Mouse (Mus musculus) 3134 (cell line): ENCODE results near the gene Gm10570.
A peak's percentile ranks its signal among the peaks of the same experiment; 100 is the strongest.

ENCODE experiments used
- DNase-seq: peaks from one replicate; pipeline ENCODE4 v3.0.0-alpha.2; 2011; ENCODE audit warnings: low spot score; ENCODE audit not compliant: insufficient read length; ENCODE audit errors: extremely low read depth

The Gm10570 gene

GRCm38 (mm10) chr4:130306796-130307630 is 1.5 kb downstream of the Gm10570 start:
- DNase-seq = no peak

GRCm38 (mm10) chr4:130304746-130305145 is 3.7 kb downstream of the Gm10570 start:
- no peak for DNase-seq

GRCm38 (mm10) chr4:130302285-130302870 is 6.1 kb downstream of the Gm10570 start:
- no peak for DNase-seq

DNA sequence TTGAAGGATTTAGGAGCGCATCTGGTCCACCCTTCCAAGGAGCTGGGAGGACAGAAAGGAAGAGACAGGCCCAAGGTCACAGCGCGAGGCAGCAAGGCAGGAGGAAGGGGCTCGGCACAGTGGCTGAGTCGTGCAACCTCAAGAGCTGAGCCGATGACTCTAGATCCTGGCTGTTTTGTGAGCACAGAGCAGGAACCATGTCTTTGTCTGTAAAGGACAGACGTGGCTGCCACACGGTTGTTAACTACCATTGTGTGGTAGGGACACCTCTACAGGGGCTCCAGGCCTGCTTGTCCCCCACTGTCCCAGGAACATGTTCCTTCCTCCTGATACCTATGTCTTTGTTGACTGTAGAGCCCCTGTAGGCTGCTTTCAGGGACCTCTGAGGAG is 8.8 kb downstream of the Gm10570 start:
- no peak for DNase-seq

DNA sequence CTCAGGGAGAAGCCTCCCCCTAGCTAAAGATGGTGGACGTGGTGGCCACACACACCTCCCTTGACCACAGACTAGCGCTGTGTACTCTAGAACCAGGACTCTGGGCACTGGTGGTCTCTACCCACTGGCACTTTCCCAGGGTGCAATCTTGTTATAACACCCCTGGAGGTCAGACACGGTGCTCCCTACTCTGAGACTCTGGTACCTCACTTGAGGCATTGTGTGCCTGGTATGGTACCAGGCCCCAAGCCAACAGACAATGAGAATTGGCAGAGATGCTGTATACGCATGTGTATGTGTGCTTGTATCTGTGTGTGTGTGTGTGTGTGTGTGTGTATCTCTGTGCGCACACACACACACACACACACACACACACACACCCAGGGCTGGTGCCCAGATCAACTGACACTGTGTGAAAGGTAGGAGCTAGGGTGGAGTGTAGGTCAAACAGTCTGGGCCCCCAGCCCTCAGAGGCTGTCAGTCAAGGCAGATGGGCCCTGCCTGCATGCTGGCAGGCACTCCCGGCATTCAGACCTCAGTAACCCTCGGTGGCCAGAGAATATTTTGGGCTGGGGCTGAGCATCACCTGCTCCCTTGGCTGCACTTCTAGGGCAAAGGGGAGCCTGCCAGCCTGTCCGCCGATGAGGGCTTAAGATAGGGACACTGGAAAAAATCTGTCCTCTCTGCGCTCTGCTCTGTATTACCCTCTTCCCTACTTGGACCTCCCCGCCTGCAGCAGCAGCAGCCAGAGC is 9.4 kb downstream of the Gm10570 start:
- no peak for DNase-seq

- DNase-seq = no peak
These were observed 11.3 kb downstream of the Gm10570 start for GRCm38 (mm10) chr4:130297123-130297529.

GRCm38 (mm10) chr4:130296243-130296965 is 12.1 kb downstream of the Gm10570 start:
- DNase-seq = no peak

- DNase-seq = no peak
These were observed 13.3 kb downstream of the Gm10570 start for GRCm38 (mm10) chr4:130295047-130295745.

GRCm38 (mm10) chr4:130294513-130294912 is 14.0 kb downstream of the Gm10570 start:
- DNase-seq = no peak

DNA sequence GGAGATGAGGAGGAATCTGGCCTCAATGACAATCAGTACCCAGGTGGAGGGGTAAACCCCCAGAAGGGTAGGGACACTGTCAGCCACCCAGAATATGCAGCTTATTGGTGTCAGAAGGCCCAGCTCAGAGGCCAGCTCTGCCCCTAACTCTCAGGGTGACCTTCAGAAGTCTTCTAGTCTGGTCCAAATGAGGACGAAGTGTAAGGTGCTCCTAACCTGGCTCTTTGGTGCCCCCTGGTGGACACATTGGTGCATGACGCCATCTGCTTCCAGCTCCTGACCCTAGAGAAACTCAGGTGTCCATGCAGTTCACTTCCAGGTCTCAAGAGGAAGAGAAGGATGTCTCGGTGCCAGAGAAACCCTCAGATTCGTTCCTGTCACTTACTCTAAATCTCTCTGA is 16.2 kb downstream of the Gm10570 start:
- DNase-seq = peak; percentile 35

DNA sequence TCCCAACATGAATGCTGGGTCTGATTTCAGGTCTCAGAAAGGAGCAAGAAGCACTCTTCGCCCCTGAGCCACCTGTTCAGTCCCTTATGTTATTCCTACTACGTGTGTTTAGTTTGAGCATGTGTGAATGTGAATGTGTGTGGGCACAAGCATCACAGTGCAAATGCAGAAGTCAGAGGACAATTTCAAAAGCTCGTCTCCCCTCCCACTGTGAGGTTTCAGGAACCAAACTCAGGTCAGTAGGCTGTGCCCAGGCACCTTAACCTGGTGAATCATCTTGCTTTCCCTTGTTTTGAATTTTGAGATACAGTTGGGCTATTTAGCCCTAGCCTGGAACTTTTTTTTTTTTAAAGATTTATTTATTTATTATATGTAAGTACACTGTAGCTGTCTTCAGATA is 18.6 kb downstream of the Gm10570 start:
- no peak for DNase-seq

DNA sequence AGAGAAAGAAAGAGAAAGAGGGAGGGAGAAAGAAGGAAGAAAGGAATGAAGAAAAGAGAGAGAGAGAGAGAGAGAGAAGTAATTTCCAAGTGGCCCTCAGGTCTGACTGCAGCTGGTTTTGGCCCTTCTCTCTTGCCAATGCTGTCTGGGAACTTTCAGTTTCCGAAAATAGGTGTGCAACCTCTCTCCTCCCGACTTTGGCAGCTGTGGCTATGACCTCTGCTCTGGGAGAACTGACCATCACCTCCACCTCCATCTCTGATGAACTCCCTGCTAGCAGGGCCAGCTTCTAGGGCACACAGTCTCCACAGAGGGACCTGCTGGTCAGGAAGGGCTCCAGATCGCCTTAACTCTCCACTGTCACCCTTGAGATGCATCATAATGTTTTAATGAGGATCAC is 21.9 kb downstream of the Gm10570 start:
- no peak for DNase-seq

DNA sequence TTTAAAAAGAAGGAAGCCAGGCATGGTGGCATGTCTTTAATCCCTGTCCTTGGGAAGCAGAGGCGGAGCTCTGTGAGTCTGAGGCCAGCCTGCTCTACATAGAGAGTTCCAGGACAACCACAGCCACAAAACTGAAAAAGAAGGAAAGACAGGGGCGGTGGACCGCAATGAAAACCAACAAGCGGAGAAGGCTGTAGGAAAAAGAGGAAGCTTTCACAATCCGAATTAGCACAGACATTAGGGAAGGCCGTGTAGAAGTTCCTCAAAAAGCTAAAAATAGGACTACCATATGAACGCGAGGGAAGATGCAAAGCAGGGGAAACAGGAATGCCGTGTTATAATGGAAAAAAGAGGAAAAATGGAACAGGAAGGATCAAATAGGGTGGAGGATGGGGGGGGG is 24.6 kb downstream of the Gm10570 start:
- no peak for DNase-seq

DNA sequence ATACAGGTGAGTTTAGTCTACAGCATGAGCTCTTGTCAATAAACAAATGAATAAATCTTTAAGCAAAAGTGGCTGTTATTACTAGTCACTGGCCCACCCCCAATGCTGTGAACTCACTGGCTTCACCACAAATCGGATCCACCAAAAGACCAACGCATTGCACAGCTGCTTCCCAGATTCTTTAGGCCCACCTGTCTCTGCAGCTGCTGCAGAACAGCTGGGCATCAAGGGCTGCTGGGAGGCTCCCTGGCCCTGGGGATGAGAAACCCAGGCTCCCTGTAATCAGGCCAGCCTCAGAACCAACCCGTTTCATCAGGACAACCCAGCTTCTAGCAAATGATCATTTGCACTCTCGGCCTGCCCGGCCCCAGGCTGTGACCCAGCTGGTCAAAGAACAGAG is 25.6 kb downstream of the Gm10570 start:
- DNase-seq = no peak

GRCm38 (mm10) chr4:130279105-130279504 is 29.4 kb downstream of the Gm10570 start, which contains the start of gene Serinc2:
Gene Serinc2, minus strand, starts transcription at chr4:130279205.
- no peak for DNase-seq

DNA sequence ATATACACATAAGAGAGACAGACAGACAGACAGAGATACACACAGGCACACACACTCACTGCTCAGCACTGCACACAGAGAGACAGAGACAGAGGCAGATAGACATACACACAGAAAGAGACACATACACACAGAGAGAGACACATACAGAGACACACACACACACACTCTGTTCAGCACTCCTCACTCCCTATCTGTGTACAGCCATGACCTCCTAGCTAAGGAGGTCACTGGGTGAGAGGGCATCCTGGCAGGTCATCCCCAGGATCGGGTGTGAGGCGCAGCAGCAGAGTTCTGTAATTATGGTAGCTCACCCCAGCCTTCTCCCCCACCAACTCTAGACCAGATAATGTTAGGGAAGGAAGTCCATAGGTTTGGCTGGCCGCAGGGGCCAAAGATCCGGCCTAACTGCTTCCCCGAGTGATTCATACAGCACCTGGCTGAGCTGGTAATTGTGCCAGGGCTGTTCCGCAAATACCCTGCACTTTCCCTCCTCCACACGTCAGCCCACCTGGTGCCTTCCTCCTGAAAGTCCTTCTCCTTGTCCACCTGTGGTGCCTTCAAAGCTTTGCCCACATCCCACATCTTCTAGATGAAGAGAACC is 31.8 kb downstream of the Gm10570 start:
- DNase-seq = no peak

DNA sequence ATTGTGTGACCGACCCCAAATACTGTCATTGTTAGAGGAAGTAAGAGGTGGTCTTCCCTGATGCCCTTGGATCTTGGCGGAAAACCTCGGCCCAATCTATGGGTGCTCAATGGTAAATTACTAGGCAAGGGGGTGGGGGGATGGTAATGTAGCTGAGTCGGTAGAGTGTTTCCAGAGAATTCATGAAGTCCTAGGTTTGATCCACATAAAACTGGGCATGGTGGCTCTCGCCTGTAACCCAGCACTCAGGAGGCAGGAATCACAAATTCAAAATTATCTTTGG is 32.7 kb downstream of the Gm10570 start:
- DNase-seq = no peak

DNA sequence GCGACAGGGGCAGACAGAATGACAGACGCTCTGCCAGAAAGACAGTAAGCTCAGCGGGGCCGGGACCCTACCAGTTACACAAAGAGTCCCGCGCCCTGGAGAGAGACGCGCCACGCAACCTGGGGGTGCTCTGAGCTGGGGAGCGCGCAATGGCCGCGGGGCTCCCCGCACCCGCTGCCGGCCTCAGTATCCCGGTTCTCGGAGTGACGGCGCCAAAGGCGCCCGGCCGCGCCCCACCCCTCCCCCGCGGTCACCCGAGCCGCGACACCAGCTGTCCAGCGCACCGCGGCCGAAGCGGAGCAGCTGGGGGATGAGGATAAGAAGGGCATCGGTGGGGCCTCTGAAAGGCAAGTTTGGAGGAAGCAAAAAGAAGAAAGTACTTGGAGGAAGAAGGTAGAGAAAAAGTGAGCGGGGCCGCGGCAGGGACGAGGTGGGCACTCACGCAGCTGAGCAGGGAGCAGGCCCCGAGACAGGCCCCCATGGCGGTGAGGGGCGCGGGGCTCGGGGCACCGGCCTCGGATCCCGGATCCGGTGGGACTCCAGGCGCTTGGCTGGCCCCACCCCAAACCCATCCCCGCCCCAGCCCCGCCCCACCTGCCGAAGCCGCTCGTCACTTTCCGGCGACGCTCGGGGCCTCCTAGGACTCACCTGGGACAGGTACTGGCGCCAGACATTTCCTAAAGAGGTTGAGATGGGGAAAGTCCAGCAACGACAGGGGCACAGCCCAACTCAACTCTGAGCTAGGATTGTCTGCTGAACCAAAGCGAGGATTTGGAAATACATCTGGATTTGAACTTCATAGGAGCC is 33.3 kb downstream of the Gm10570 start:
- DNase-seq = peak; percentile 29

DNA sequence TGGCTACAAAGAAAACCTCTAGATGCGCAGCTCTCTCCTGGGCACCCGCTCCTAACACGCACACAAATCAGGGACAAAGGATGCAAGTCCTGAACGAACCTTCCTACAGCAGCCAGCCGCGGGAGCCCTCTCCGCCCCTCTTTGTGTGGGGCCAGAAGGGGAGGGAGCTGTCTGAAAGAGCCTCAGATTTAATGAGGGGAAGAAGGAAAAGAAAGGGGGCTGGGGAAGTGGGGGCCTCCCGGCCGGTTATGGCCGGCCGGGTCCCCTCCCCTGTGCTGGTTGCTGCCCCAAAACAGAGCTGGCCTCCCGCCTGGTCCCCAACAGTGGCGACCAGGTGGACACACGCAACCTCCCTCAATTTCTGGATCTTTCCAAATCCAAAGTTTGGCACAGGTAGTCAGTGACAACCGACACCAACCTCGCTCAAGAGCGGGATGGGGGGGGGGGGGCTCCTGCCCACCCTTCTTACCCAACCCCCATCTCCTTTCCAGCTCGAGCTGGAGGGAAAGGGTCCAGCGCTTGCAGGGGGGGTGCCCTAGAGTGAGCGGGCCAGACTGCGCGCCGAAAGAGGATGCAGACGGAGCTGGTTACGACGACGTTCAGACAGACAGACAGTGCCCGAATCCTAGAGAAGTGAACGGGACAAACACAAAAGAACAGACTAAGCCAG is 34.0 kb downstream of the Gm10570 start:
- peak; percentile 47 for DNase-seq
